Mouse (Mus musculus) myocyte (in vitro differentiated cells): ENCODE data around the gene Gm49395. TPM values are rescaled to one million over a fixed set of nuclear protein-coding genes. Genes with fewer than 3 reads are reported as not detected.

ENCODE experiments used
- H3K27me3 ChIP-seq: one replicate; pipeline ENCODE4 v1.6.1; 2011; ENCODE audit not compliant: control insufficient read depth, insufficient read depth, insufficient read length
- H3K36me3 ChIP-seq: one replicate; pipeline ENCODE4 v1.6.1; 2011; ENCODE audit not compliant: control insufficient read depth, insufficient read depth
- H3K4me2 ChIP-seq: one replicate; pipeline ENCODE4 v1.6.1; 2011; ENCODE audit warnings: low read depth, control low read depth
- H3K4me3 ChIP-seq: one replicate; pipeline ENCODE4 v1.5.1; 2011; ENCODE audit warnings: mild to moderate bottlenecking, control low read depth, moderate library complexity
- H3K79me2 ChIP-seq: one replicate; pipeline ENCODE4 v1.6.1; 2011; ENCODE audit not compliant: control insufficient read depth, insufficient read depth
- H3ac ChIP-seq: one replicate; pipeline ENCODE4 v1.6.1; 2011; ENCODE audit not compliant: control insufficient read depth, insufficient read length
- CEBPB ChIP-seq: IDR thresholded peaks from 2 replicates; pipeline ENCODE4 v1.6.1; 2011; ENCODE audit warnings: mild to moderate bottlenecking, moderate library complexity; ENCODE audit not compliant: poor library complexity, insufficient read depth, severe bottlenecking
- E2F4 ChIP-seq: IDR thresholded peaks from one replicate; pipeline ENCODE4 v1.6.1; 2011; ENCODE audit warnings: mild to moderate bottlenecking, control low read depth, moderate library complexity; ENCODE audit not compliant: insufficient read depth
- MAX ChIP-seq: IDR thresholded peaks from one replicate; pipeline ENCODE4 v1.6.1; 2011; ENCODE audit warnings: low read depth, mild to moderate bottlenecking, control low read depth
- MYOD1 ChIP-seq, 3 experiments: IDR thresholded peaks; one replicate each; pipeline ENCODE4 v1.6.1; 2011; ENCODE audit warnings: control low read depth in 2 of 3, low read depth in 2 of 3, mild to moderate bottlenecking in 2 of 3, moderate library complexity in 1 of 3; ENCODE audit not compliant: insufficient read length in 2 of 3, control insufficient read depth in 1 of 3
- MYOG ChIP-seq, 3 experiments: IDR thresholded peaks; one replicate each; pipeline ENCODE4 v1.6.1; 2011; ENCODE audit warnings: control low read depth in 2 of 3, low read depth in 2 of 3, mild to moderate bottlenecking in 2 of 3; ENCODE audit not compliant: insufficient read length in 2 of 3, control insufficient read depth in 1 of 3, insufficient read depth in 1 of 3
- POLR2A ChIP-seq: IDR thresholded peaks from one replicate; pipeline ENCODE4 v1.6.1; 2011; ENCODE audit warnings: low read depth, mild to moderate bottlenecking, control low read depth, moderate library complexity; ENCODE audit not compliant: insufficient read length
- POLR2AphosphoS2 ChIP-seq: IDR thresholded peaks from one replicate; pipeline ENCODE4 v1.6.1; 2011; ENCODE audit warnings: low read depth, control low read depth; ENCODE audit not compliant: insufficient read length
- REST ChIP-seq: IDR thresholded peaks from one replicate; pipeline ENCODE4 v1.6.1; 2011; ENCODE audit warnings: mild to moderate bottlenecking, control low read depth, moderate library complexity; ENCODE audit not compliant: insufficient read depth, insufficient read length
- SRF ChIP-seq: IDR thresholded peaks from one replicate; pipeline ENCODE4 v1.6.1; 2011; ENCODE audit warnings: low read depth; ENCODE audit not compliant: control insufficient read depth, insufficient read length
- TCF12 ChIP-seq: IDR thresholded peaks from one replicate; pipeline ENCODE4 v1.6.1; 2011; ENCODE audit warnings: mild to moderate bottlenecking, control low read depth; ENCODE audit not compliant: poor library complexity, insufficient read depth, severe bottlenecking
- TCF3 ChIP-seq: IDR thresholded peaks from one replicate; pipeline ENCODE4 v1.6.1; 2011; ENCODE audit warnings: low read depth, control low read depth; ENCODE audit not compliant: insufficient read length
- USF1 ChIP-seq: IDR thresholded peaks from one replicate; pipeline ENCODE4 v1.6.1; 2011; ENCODE audit warnings: low read depth, mild to moderate bottlenecking, control low read depth, moderate library complexity
- polyA plus RNA-seq: library from polyadenylated mRNA; unstranded; fragments of >200 nt; fragmentation: generic; extraction: Trizol; gene quantifications from one replicate; pipeline ENCODE4 v1.2.1, GENCODE M21; 2012; ENCODE audit warnings: missing spikeins

The Gm49395 gene
- polyA plus RNA-seq, 1 experiment = 0.23 TPM

GRCm38 (mm10) chr13:115096965-115097364 is 4.8 kb downstream of the Gm49395 start:
- TF ChIP-seq POLR2AphosphoS2 = no peak
- peaks cover 4% of the 10 kb centered on the region for H3K27me3 ChIP-seq
- no peaks in the 10 kb centered on the region for H3K79me2 ChIP-seq
- H3K4me3 ChIP-seq = no peak overlapping the region
- H3ac ChIP-seq = no peak overlapping the region
- no peak overlapping the region for H3K4me2 ChIP-seq
- no peaks in the 10 kb centered on the region for H3K36me3 ChIP-seq

- Histone ChIP-seq H3K79me2 (no peaks in the 10 kb centered on the region), H3K4me2 (no peak overlapping the region), H3K27me3 (peaks cover under 1% of the 10 kb centered on the region), H3ac (no peak overlapping the region), H3K4me3 (no peak overlapping the region), H3K36me3 (no peaks in the 10 kb centered on the region)
- TF ChIP-seq POLR2AphosphoS2 = no peak
- TF ChIP-seq CEBPB = no peak
- TF ChIP-seq USF1 = no peak
- no peak for TF ChIP-seq POLR2A
- TF ChIP-seq MYOG (IDR thresholded peaks at IDR 0.05; ENCODE audit: control insufficient read depth in 1 of 3, insufficient read depth in 1 of 3, insufficient read length in 2 of 3, low read depth in 2 of 3) = no peak
- no peak for TF ChIP-seq TCF12
- TF ChIP-seq MAX = no peak
- no peak for TF ChIP-seq E2F4
- TF ChIP-seq REST = no peak
- TF ChIP-seq SRF = no peak
- TF ChIP-seq TCF3 = no peak
- TF ChIP-seq MYOD1 (IDR thresholded peaks at IDR 0.05; ENCODE audit: control insufficient read depth in 1 of 3, insufficient read length in 2 of 3, low read depth in 2 of 3) = no peak
These were observed 5.5 kb downstream of the Gm49395 start for GRCm38 (mm10) chr13:115096216-115096615.

GRCm38 (mm10) chr13:115095392-115095791 is 6.3 kb downstream of the Gm49395 start:
- H3K4me3 ChIP-seq = no peak overlapping the region
- H3K4me2 ChIP-seq = no peak overlapping the region
- no peak for TF ChIP-seq MAX
- TF ChIP-seq TCF12 = no peak
- TF ChIP-seq REST = no peak
- no peak for TF ChIP-seq SRF
- no peak for TF ChIP-seq POLR2A
- TF ChIP-seq MYOD1 (IDR thresholded peaks at IDR 0.05; ENCODE audit: control insufficient read depth in 1 of 3, insufficient read length in 2 of 3, low read depth in 2 of 3) = no peak
- no peak for TF ChIP-seq POLR2AphosphoS2
- TF ChIP-seq CEBPB = no peak
- TF ChIP-seq TCF3 = no peak
- TF ChIP-seq MYOG (IDR thresholded peaks at IDR 0.05; ENCODE audit: control insufficient read depth in 1 of 3, insufficient read depth in 1 of 3, insufficient read length in 2 of 3, low read depth in 2 of 3) = no peak
- TF ChIP-seq E2F4 = no peak
- TF ChIP-seq USF1 = no peak

GRCm38 (mm10) chr13:115091511-115091910 is 10.2 kb downstream of the Gm49395 start:
- H3K27me3 ChIP-seq = no peaks in the 10 kb centered on the region
- TF ChIP-seq MYOG (IDR thresholded peaks at IDR 0.05; ENCODE audit: control insufficient read depth in 1 of 3, insufficient read depth in 1 of 3, insufficient read length in 2 of 3, low read depth in 2 of 3) (no peak), CEBPB (no peak), USF1 (no peak), MAX (no peak), TCF3 (no peak), REST (no peak), POLR2AphosphoS2 (no peak), SRF (no peak), TCF12 (no peak), MYOD1 (IDR thresholded peaks at IDR 0.05; ENCODE audit: control insufficient read depth in 1 of 3, insufficient read length in 2 of 3, low read depth in 2 of 3) (no peak), POLR2A (no peak), E2F4 (no peak)
- no peak overlapping the region for H3ac ChIP-seq
- no peaks in the 10 kb centered on the region for H3K79me2 ChIP-seq
- H3K36me3 ChIP-seq = no peaks in the 10 kb centered on the region
- no peak overlapping the region for H3K4me3 ChIP-seq
- H3K4me2 ChIP-seq = no peak overlapping the region

More at GRCm38 (mm10) chr13:115095392-115095791, 6.3 kb downstream of the Gm49395 start:
- Histone ChIP-seq H3ac (no peak overlapping the region), H3K36me3 (no peaks in the 10 kb centered on the region), H3K27me3 (no peaks in the 10 kb centered on the region), H3K79me2 (no peaks in the 10 kb centered on the region)

GRCm38 (mm10) chr13:115090977-115091445 is 10.7 kb downstream of the Gm49395 start:
- no peak overlapping the region for H3ac ChIP-seq
- no peaks in the 10 kb centered on the region for H3K36me3 ChIP-seq
- H3K27me3 ChIP-seq = no peaks in the 10 kb centered on the region
- H3K4me2 ChIP-seq = peak overlapping the region; percentile 100
- peak overlapping the region; percentile 61 for H3K4me3 ChIP-seq
- H3K79me2 ChIP-seq = no peaks in the 10 kb centered on the region
- no peak for TF ChIP-seq TCF12
- TF ChIP-seq MYOD1 (IDR thresholded peaks at IDR 0.05; ENCODE audit: control insufficient read depth in 1 of 3, insufficient read length in 2 of 3, low read depth in 2 of 3) = no peak
- TF ChIP-seq E2F4 = no peak
- TF ChIP-seq SRF = no peak
- TF ChIP-seq MYOG (IDR thresholded peaks at IDR 0.05; ENCODE audit: control insufficient read depth in 1 of 3, insufficient read depth in 1 of 3, insufficient read length in 2 of 3, low read depth in 2 of 3) = no peak
- no peak for TF ChIP-seq USF1
- no peak for TF ChIP-seq REST
- TF ChIP-seq POLR2A = no peak
- no peak for TF ChIP-seq POLR2AphosphoS2
- no peak for TF ChIP-seq MAX
- TF ChIP-seq CEBPB = no peak
- no peak for TF ChIP-seq TCF3
